Mouse (Mus musculus) C2C12 (cell line): ENCODE measurements around the gene Exoc4.

Source experiments
- FOSL1 ChIP-seq: IDR thresholded peaks from one replicate; pipeline ENCODE4 v1.8.0; 2011; ENCODE audit warnings: mild to moderate bottlenecking, low read length; ENCODE audit not compliant: poor library complexity, insufficient read depth, severe bottlenecking
- MAX ChIP-seq: IDR thresholded peaks from one replicate; pipeline ENCODE4 v1.6.1; 2011; ENCODE audit warnings: mild to moderate bottlenecking, control low read depth
- USF1 ChIP-seq: IDR thresholded peaks from one replicate; pipeline ENCODE4 v1.6.1; 2011; ENCODE audit warnings: low read depth, mild to moderate bottlenecking, control low read depth, moderate library complexity

DNA sequence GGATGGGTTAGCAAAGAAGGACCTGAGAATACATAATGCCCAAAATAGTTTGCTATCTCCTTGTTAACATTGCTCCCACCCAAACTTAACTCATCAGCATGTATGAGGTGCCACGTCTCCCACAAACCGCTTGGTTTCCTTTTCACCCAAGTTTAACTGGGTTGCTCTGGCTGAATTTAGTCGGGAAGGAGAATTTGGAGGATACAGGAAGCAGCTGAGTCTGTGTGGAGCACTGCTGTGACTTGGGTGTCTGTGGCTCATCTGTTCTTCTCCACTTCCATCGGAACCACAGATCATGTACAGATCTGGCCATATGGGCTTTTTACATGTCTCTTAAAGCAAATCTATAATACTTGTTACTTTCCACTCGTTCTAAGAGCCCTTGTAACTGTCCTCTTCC, 441.7 kb downstream of the Exoc4 start:
- TF ChIP-seq FOSL1 (no peak), MAX (no peak), USF1 (no peak)
